Mouse (Mus musculus) testis, adult 2 months (tissue): ENCODE results near the gene Ctsl.

Experiments used
- CTCF ChIP-seq: fragments of 200-500 bp; IDR thresholded peaks from 2 replicates; pipeline ENCODE4 v1.5.1; 2012; ENCODE audit warnings: low read depth, mild to moderate bottlenecking, inconsistent platforms, low read length, moderate library complexity; ENCODE audit not compliant: control insufficient read depth, insufficient read depth, insufficient replicate concordance
- POLR2A ChIP-seq: fragments of 200-500 bp; IDR thresholded peaks from 2 replicates; pipeline ENCODE4 v1.6.1; 2012; ENCODE audit warnings: low read depth, mild to moderate bottlenecking, inconsistent platforms, low read length, moderate library complexity; ENCODE audit not compliant: control insufficient read depth

DNA sequence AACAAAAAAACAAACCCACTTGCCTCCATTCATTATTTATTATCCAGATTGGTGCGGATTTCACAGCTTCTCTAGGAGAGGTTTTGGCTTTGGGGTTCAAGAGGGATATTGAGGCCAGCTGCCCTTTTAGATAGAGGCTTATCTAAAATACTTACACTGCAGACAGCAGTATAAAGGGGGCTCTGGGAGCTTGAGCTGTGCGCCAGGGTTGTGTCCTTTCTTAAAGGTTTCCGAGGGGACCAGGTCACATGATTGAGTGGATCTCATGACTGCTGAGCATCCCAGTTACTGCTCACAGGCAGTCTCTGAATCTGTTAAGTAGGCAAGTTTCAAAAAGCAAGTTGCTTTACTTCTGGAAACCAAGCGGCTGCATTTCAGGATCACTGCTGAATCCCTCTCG lies 13.3 kb downstream of the Ctsl start:
- TF ChIP-seq POLR2A (no peak), CTCF (no peak)
